Mouse (Mus musculus): ENCODE measurements around the gene Kcnk2.
"Not testable (repeated sequence)": the region's sequence is repeated elsewhere in the genome, so short reads cannot be mapped to it uniquely, and the experiment has no call there.

Gene Kcnk2

DNA sequence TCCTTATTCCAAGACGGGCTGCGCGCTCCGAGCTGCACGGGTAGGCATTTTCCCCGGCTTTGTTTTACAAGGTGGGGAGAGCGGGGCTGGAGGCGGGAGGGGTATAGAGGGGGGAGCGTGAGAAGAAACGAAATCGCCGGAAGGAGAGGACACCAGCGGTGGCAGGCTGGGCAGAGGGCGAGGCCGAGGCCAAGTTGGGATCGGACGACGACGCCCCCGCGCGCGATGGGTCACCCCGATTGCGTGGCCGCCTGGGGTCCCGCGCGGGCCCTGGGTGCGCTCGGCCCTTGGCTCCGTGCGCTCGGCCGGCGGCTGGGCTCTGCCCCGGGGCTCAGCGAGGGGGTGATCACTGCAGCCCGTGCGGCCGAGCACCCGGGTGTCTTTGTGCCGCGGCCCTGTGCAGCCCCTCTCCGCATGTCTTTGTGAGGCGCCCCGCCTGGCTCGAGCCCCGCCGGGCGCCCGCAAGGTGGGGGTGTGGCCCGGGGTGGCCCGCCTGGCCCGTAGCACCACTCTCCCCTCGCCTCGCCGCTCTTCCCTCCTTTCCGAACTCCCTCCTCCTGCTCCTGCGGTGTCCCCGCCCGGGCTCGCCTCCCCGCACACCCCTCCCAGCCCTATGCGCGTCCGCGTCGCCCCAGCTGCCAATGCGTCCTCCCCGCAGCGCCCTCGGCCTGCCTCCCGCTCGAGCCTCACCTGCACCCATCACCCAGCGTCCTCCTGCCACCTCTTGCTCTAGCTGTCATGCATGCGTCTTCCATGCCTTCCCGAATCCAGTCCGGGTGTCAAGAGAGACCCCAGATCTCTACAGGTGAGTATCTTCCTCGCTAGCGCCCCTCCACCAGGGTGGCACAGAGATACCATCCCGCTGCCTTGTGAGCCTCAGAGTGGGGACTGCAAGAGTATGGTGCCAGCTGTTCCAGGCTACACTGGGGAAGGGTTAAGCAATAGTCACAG, 58.5 kb downstream of the Kcnk2 start:
- DNase-seq (ENCODE audit: low spot score in 2 of 2) = peak; percentile 16 to 50

DNA sequence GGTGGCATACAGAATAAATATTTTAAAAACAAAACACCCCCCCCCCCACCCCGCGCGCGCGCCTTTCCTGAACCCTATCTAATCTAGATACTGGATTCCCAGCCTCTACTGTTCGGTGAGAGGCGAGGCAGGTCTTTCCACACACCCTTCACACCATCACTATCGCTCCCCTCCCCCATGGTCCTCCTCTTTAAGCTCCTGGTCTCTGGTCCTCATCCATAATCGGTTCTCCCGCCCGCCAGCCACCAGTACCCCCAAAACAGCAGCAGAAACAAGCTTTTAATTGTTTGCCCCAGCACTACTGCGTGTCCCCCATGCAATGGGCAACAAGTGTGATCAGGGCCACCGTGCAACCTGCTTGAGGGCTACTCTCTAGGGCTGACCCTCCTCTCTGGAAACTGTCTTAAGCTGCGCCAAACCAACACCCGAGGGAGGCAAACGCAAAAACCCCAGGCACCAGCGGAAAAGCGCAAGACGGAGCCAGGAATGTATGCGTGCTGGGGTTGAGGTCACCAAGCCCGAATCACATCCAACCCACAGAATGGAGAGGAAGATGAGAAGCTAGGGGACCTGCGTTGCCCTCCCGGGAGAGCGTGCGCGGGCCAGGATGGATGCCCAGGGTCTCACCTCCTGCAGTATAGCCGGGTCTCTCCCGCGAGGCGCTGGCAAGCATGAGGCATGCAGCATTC, 59.5 kb downstream of the Kcnk2 start:
- peak; percentile 14 to 17 for DNase-seq (ENCODE audit: low spot score in 2 of 2)

GRCm38 (mm10) chr1:189341381-189341917, 60.6 kb downstream of the Kcnk2 start:
- DNase-seq (ENCODE audit: low spot score in 2 of 2) = no peak

- no peak for DNase-seq (ENCODE audit: low spot score in 2 of 2)
These were observed 86.2 kb downstream of the Kcnk2 start for GRCm38 (mm10) chr1:189315896-189316295.

DNA sequence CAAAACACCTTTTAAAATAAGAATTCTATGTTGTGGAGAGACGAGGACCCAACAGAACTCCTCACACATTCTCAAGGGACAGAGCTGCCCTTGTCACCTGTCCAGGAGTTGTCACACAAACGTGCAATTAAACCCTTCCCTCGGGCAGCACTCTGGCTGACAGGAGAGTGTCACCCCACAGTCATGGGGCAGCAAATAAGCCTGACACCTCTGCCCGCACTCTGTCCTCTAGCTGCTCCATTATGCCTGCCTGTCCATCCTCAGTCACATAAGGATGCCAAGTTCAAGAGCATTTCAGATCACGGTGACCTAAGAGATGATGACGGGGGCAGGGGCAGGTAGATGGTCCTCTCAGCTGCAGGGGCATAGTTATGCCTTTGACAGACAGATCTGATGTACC, 87.6 kb downstream of the Kcnk2 start:
- DNase-seq (ENCODE audit: low spot score in 2 of 2) = no peak

GRCm38 (mm10) chr1:189313750-189314149, 88.3 kb downstream of the Kcnk2 start:
- DNase-seq (ENCODE audit: low spot score in 2 of 2) = no peak

DNA sequence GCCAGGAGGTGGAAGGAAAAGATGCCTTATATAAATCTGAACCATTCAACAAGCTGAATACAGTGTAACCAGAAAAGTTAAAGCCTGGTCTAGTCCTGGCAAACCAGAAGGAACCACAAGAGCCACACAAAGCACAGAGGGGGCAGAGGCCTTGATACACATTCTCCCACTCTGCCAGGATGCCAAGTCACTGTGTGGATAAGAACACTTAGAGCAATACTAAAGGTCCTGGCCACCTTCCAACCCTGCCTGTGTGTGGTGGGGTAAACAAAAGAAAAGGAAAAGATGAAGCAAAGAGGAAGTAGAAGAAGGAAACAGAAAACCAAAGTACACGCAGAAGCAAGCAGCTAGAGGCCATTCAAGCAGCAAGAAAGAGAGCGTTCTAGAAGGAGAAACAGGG, 91.9 kb downstream of the Kcnk2 start:
- no peak for DNase-seq (ENCODE audit: low spot score in 2 of 2)

GRCm38 (mm10) chr1:189304988-189305522, 97.0 kb downstream of the Kcnk2 start:
- DNase-seq (ENCODE audit: low spot score in 2 of 2) = no peak

DNA sequence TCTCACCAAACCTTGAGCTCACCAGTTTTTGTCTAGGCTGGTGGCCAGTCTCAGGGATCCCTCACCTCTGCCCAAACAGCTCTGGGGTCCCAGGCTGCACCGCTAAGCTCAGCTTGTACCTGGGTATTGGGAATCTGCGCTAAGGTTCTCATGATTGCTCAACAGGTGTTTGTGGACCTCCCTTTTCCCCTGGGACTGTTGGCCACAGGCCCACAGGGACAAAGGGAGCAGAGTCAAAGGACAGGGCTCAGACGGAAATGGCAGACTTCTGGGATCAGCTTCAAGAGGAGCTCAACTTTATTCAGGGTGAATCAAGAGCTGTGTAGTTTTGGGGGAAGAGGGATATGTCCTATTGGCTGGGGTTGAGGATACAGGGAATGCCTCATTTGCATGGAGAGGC, 99.1 kb downstream of the Kcnk2 start:
- DNase-seq (ENCODE audit: low spot score in 2 of 2) = no peak

DNA sequence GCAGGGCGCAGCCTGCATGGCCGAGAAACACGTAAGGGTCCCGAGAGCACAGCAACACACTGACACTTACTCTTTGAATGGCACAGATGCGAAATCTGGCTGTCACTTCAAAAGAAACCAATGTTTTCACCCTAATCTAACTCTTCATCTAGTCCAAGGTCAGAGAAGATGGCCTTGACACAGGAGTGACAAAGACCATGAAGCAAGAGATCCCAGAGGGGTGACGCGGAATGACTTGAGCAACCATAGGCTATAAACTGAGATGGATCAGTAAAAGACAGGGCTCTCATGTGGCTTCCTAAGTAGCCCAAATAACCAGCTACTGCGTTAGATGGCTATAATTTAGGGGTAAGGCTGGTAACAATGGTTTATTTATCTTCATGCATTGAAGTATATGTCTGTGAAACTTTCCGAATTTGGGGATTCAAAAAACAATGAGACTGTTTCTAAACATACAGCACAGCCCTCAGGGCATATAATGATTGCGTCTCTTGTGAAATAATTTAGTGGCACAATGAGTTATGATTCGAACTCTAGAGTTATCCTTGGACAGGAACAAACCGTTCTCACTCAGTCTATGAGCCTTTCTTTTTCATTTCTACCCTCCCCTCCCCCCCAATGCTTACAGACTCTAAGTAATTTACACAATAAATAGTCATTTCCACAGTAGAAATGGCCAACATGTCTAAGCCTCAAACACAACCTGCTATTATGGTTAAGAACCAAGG, 108.2 kb downstream of the Kcnk2 start:
- DNase-seq (ENCODE audit: low spot score in 2 of 2) = no peak

DNA sequence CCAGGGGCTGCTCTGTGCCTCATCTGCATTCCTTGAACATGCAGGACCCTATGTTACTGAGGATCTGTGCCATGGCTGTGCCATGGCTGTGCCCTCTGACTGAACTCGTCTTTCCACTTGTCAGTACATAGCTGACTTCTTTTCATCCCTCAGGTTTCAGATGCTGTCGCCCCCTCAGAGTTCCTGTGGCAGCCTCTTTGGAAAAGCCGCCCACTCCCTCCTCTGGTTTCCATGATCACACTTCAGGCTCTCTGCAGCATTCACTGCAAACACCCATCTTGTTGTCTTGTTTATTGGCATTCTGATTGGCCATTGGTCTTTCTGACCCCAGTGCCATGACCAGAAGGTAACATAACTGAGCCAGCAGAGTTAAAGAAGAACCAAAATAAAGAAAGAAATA, 111.2 kb downstream of the Kcnk2 start:
- DNase-seq (ENCODE audit: low spot score in 2 of 2) = no peak

DNA sequence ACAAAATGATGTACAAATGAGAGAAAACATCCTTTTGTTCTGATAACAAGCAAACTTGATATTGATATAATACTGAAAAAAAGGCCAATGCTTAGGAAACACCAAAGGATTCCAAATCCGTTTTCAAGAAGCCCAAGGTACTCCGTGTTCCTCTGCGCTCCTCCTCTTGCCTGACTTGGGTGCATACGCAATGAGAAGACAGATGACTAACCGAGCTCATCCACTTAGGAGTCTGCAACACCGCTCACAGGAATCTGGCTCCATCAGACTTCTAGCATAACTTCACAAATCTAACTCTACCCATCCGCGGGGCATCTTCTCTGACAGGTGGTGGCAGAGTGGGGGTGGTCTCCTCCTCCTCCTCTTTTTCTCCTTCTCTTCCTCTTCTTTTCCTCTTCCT, 113.1 kb downstream of the Kcnk2 start:
- DNase-seq (ENCODE audit: low spot score in 2 of 2) = no peak

DNA sequence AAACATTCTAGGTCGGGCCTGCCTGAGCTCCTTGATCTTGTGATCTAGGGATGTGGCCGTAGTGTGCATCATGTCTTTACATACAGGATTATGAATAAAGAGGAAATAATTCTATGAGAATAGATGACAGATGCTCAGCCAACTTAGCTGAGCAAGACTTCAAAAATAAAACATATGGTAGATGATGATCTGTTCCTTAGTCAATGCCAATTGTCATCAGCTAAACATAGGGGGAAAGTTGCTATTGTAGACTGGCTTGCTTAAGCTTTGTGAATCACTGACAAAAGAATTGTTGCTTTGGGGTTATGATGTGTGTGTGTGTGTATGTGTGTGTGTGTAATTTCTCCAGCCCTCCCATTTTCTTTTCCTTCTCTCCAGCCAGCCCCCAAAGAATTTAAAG, 129.8 kb downstream of the Kcnk2 start:
- no peak for DNase-seq (ENCODE audit: low spot score in 2 of 2)

DNA sequence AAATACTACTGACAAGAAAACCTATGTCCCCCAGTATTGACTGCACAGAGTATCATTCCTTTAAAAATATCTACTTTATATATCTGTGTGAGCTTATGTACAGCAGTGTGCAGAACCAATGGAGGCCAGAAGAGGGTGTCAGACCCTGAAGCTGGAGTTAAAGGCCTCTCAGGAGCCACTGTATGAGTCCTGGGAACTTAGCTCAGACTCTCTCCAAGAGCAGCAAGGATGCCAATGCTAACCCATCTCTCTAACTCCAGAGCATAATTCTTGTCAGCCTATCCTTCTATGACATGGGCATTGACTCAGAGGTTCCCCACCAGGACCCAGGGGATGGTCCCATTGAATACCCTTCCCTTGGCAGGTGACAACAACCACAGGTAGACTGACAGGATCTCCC, 148.4 kb downstream of the Kcnk2 start:
- DNase-seq (ENCODE audit: low spot score in 2 of 2) = no peak

DNA sequence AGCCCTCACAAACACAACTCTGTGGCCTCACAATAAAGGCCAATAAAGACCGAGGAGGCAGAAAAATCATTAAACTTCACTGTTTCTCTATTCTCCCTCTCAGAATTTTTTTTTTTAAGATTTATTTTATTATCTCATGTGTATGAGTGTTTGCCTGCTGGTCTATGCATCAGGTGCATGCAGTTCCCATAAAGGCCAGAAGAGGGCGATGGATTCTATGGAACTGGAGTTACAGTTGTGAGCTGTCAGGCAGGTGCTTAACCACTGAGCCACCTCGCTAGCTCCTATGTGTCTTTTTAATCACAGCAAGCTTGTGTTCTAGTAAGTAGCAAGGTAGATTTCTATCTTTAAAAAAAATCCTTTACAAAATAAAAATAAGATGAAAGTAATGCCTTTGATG, 148.9 kb downstream of the Kcnk2 start:
- DNase-seq (ENCODE audit: low spot score in 2 of 2) = no peak

DNA sequence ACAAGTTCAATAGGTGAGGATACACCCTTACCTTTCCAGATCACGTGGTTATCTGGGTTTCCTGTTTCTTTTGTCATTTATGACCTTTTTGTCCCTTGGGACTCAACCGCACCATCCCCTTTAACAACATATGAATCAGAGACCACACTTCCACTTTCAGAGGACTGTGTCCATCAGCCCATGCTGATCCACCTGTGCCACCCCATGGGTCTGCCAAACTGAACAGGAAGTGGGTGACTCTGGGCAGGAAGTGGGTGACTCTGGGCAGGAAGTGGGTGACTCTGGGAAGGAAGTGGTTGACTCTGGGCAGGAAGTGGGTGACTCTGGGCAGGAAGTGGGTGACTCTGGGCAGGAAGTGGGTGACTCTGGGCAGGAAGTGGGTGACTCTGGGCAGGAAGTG, 158.9 kb downstream of the Kcnk2 start:
- DNase-seq (ENCODE audit: low spot score in 2 of 2) = not testable (repeated sequence)

GRCm38 (mm10) chr1:189235261-189235660, 166.8 kb downstream of the Kcnk2 start:
- DNase-seq (ENCODE audit: low spot score in 2 of 2) = no peak

- DNase-seq (ENCODE audit: low spot score in 2 of 2) = no peak
These were observed 169.2 kb downstream of the Kcnk2 start for GRCm38 (mm10) chr1:189232829-189233228.

DNA sequence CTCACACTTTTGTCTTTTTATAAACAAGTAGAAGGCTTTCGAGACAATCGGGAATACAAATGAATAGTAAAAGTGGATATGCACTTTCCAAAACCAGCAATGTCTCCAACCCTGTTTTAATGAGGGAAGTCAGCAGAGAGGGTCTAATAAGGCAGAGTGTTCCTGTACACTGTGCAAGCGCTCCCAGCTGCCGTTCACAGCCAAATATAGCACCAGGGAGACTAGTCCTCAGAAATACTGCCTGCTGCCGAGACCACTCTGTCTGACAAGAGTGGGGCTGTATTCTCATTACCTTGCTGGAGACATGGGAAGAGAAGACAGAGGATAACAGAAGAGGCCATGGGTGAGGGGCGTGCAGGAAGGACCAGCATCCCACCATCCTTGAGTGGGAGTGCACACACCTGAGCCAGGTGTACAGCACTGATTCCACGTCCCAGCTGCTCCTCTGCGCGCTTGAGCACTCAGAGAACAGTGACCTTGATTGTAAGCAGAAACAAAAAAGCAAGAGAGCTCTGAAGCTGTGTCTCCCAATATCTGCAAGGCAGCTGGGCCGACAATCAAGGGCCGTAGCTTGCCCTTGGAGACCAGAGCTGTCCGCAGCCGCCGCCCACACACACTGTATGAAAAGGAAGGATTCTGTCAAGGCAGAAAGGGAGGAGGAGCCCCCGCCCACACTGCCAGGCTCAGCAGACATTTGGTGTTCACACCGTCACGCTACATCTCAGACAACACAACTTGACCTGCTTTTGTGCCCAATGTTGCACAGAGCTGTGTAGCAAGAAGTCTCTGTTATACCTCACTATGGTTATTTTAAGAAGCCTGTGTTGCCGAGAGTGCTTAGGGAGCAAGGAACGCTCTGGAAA, 173.6 kb downstream of the Kcnk2 start:
- peak; percentile 39 to 41 for DNase-seq (ENCODE audit: low spot score in 2 of 2)

DNA sequence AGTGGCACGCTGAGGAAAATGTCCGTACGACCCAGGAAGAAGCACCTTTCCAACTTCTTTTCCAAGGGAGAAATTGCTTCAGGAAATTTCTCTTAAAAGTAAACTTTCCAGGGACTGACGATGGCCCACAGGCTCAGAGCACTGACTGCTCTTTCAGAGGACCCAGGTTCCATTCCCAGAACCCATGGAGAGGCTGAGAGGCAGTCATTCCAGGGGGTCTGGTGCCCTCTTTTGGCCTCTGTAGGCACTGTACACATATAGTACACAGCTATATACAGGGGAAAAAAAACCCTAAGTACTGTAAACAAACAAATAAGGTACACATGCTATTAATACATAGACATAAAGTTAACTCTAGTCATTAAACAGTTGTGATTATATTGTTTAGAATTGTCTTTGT, 174.6 kb downstream of the Kcnk2 start:
- no peak for DNase-seq (ENCODE audit: low spot score in 2 of 2)

DNA sequence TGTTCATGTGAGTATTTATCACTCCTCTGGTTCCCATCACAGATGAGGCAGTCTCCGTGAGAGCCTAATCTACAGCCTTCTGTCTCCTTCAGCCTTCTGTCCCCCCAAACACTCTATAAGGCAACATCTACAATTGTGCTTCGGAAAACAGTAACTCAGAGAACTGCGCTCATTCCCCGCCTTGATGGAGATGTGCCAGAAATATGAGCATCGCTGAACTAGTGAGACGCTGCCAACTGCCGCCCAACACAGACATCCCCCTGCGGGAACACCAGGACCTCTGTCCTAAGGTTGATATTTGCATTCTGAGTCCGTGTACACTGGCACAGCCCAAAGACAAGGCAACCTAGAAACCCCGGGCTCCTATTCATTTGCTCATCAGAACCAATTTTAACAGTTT, 183.0 kb downstream of the Kcnk2 start:
- DNase-seq (ENCODE audit: low spot score in 2 of 2) = no peak
